Mouse (Mus musculus) thymus, postnatal 10 days (tissue): ENCODE measurements around the gene Col5a1.

Experiments used
- DNase-seq, 2 experiments: peaks; one replicate each; pipeline ENCODE4 v3.0.0; 2021; ENCODE audit warnings: low spot score in 2 of 2

The Col5a1 gene

GRCm38 (mm10) chr2:27886148-27886551, at the start of gene Col5a1:
Gene Col5a1, plus strand, starts transcription at chr2:27886425.
- peak; percentile 60 to 70 for DNase-seq

- no peak for DNase-seq
Observed at GRCm38 (mm10) chr2:27838112-27838511, 48.1 kb upstream of the Col5a1 start.

GRCm38 (mm10) chr2:27840890-27841289, 45.3 kb upstream of the Col5a1 start:
- no peak for DNase-seq

- DNase-seq: no peak
Observed at GRCm38 (mm10) chr2:27842893-27843292, 43.3 kb upstream of the Col5a1 start.

- no peak for DNase-seq
Observed at GRCm38 (mm10) chr2:27844885-27845284, 41.3 kb upstream of the Col5a1 start.

- DNase-seq: no peak
Observed at GRCm38 (mm10) chr2:27847001-27847400, 39.2 kb upstream of the Col5a1 start.

GRCm38 (mm10) chr2:27847851-27848435, 38.3 kb upstream of the Col5a1 start:
- DNase-seq: no peak

GRCm38 (mm10) chr2:27848466-27848865, 37.8 kb upstream of the Col5a1 start:
- DNase-seq: no peak

GRCm38 (mm10) chr2:27858348-27858903, 27.8 kb upstream of the Col5a1 start:
- DNase-seq: no peak

GRCm38 (mm10) chr2:27861576-27862238, 24.5 kb upstream of the Col5a1 start:
- DNase-seq: no peak

GRCm38 (mm10) chr2:27864491-27865365, 21.5 kb upstream of the Col5a1 start:
- DNase-seq: no peak

GRCm38 (mm10) chr2:27870586-27870985, 15.6 kb upstream of the Col5a1 start:
- no peak for DNase-seq

- DNase-seq: no peak
Observed at GRCm38 (mm10) chr2:27871056-27871455, 15.2 kb upstream of the Col5a1 start.

GRCm38 (mm10) chr2:27872276-27872675, 13.9 kb upstream of the Col5a1 start:
- no peak for DNase-seq

- DNase-seq: no peak
Observed at GRCm38 (mm10) chr2:27873030-27873429, 13.2 kb upstream of the Col5a1 start.

- no peak for DNase-seq
Observed at GRCm38 (mm10) chr2:27874596-27874995, 11.6 kb upstream of the Col5a1 start.

GRCm38 (mm10) chr2:27875231-27875630, 11.0 kb upstream of the Col5a1 start:
- DNase-seq: no peak

GRCm38 (mm10) chr2:27875786-27876185, 10.4 kb upstream of the Col5a1 start:
- DNase-seq: no peak

GRCm38 (mm10) chr2:27876724-27877504, 9.3 kb upstream of the Col5a1 start:
- no peak for DNase-seq

GRCm38 (mm10) chr2:27878066-27878465, 8.2 kb upstream of the Col5a1 start:
- DNase-seq: no peak

- no peak for DNase-seq
Observed at GRCm38 (mm10) chr2:27883276-27883675, 2.9 kb upstream of the Col5a1 start.
